Mouse (Mus musculus): ENCODE data around the gene Map3k4. TPM values are rescaled to one million over a fixed set of nuclear protein-coding genes. Genes with fewer than 3 reads are reported as not detected.

Map3k4 gene
- total RNA-seq, 2 experiments from 2014 or later: 19.9 to 20.2 TPM

DNA sequence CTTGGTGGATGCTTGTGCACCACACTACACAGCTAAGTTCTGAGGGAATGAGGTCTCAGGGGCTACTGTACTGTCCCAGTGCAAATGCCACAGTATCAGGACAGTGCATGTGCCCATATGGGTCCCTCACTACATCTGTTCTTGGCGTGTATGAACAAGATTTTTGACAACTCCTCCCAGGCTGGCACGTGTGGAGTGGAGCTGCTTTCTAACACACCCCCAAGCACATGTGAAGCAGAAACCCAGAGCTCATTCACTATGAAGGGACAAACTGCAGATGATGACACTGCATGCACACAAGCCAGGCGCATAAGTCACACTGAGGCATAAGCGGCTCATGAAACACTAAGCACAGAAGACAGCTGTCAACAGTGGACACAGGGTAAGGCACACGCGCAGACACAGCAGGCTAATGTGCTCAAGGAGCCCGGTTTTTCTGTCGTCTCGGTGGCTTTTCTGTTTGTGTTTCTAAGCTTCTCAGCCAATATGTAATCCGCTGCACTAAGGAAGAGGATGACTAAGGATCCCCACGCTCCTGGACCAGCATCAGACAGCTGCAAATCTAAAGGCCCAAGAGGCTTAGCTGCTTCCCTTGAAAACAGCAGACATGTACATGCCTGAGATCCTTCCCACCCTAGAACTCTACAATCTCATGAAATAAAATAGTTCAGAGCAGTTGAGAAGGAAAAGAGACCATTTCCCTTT lies 41.9 kb downstream of the Map3k4 start:
- ATAC-seq (replicated peaks; ENCODE audit: low FRiP score, low TSS enrichment, poor library complexity, severe bottlenecking): no peak

DNA sequence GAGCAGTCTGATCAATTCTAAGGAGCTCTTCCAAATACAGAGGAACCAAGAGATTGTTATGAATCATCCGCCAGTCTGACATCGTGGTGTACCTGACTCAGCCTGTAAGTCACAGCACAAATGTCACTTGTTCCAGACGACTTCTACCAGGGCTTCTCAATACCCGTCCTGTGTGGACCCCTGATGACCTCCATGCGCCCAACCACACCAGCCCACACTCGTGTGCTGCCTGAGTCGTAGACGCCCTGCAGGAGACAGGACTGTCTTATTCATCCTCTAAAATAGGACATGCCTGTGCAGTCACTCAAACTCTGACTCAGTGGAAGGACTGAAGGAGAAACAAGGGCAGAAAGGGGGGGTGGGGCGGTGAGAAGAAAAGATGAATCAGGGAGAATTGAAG lies 42.8 kb downstream of the Map3k4 start:
- ATAC-seq (replicated peaks; ENCODE audit: low FRiP score, low TSS enrichment, poor library complexity, severe bottlenecking): no peak

DNA sequence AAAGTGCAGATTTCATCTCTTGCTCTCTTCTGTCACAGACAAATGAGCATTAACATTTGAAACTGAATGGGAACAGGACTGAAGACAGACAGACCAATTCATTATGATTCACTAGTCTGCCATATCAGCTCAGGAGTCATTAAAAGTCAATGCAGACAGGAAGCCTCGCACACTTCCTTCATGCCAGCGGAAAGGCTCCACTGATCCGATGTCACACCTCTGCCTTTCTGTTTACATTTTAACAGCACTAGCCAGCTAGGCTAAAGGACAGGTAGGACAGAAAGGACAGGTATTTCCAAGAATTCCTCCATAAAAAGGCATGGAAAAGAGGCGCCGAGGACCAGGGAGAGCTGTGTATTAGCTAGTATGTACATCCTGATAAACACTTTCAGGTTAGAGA lies 45.6 kb downstream of the Map3k4 start:
- no peak for ATAC-seq (replicated peaks; ENCODE audit: low FRiP score, low TSS enrichment, poor library complexity, severe bottlenecking)

DNA sequence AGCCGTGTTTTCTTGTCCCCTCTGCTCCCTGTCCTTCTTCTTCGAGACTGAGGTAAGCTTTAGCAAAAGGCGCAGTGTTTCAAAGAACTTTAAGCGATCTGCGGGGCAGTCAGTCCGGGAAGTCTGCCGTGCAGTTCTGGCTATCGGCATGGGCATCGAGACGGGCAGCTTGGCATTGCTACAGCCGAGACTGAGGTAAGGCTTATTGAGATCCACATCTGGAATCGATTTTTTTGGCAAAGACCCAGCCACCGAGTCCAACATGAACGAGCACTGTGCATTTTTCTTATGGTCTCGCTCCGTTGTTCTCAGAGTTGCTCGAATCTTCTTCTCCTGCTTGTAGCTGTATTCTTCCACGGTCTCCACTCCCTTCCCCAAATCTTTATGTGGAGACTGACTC lies 46.8 kb downstream of the Map3k4 start:
- ATAC-seq (replicated peaks; ENCODE audit: low FRiP score, low TSS enrichment, poor library complexity, severe bottlenecking): no peak

DNA sequence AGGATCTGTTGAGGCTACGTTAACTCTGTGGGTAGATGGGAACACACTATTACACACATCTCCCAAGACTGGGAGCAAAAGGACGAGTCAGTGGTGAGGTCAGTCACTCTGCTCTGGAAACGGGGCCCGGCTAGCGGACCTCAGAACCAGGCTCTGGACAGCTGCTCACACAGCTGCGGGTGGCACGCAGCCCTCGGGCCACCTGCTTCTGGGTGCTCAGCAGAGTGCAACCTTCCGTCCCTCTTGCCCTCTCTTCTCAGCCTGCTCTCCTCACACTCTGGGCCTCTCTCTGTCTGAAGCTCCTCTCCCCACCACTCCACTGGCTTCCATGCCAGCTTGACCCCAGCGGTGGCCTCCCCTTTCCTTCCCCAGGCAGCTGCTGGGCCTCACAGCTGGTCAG lies 50.1 kb downstream of the Map3k4 start:
- no peak for ATAC-seq (replicated peaks; ENCODE audit: low FRiP score, low TSS enrichment, poor library complexity, severe bottlenecking)

DNA sequence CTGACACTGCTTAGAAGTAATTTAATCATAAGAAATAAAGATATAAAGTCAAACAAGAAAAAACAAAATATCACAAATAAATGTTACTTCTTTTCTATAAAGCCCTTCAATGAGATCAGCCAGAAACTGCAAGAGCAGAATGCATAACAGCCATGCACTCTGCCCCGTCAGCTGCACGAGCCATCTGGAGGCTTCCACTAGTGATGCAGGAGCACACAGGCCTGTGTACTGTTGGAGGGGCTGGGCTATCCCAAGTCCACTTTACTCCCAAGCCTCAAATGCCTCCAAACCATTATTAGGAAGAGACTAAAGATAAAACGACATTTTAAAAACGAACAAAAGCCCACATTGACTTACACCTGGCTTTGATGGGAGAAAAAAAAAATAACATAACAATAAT lies 50.5 kb downstream of the Map3k4 start:
- ATAC-seq (replicated peaks; ENCODE audit: low FRiP score, low TSS enrichment, poor library complexity, severe bottlenecking): no peak

DNA sequence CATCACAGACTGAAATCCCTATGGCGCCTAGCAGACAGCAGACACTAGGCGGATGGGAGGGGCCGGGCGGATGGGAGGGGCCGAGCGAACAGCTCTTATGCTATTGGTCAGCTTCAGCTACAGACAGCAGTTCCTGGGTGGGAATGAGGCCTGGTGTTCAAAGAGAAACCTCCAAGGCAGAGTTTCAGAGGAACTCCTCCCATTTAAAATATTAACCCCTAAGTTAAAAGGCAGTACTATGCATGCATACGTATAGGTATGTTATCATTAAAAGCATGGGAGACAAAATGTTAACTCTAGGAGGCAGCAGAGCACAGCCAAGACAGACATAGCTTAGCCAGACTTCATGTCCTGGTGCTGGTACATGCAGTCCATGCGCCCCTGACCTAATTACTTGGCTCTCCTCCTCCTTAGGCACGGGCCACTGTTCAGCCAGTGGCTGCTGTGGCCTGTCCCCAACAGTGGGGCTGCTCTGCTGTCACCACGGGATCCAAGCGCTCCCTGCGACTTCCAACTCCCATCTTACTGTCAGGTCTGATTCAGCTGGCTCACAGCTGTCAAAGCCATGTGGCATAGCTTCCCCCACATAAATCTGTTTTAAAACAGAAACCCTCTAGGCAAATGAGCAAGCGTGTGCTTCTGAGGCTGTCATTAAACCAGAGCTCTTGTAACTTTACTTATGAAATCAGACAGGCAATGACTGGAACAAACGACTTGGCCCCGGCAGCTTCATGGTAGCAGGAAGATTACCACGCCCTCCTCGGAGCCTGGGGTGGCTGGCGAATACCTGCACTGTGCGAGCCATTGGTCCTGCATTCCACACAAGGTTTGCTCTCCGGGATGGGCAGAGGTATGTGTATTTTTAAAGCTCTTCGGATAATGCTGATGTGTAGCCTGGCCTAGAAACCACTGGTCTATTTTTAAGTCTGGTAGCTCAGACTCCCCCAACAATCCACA lies 52.3 kb downstream of the Map3k4 start:
- ATAC-seq (replicated peaks; ENCODE audit: low FRiP score, low TSS enrichment, poor library complexity, severe bottlenecking): peak; percentile 64

DNA sequence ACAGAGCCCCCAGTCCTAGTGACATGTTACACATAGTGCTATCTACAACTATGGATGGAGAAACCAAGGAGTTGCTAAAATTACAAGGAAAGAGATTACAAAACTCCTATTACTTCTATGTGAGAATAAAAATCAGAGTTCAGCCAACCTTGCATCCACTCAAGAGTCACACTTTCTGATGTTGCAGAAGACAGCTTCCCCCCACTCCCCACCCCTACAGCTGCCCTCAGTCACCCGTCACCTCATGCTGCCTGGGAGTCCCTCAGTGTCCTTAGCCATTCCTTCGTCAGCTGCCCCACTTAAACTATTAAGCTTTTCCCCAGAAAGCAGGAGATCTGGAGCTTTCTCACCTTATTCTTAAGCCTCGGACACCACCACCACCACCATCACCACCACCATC lies 54.3 kb downstream of the Map3k4 start:
- no peak for ATAC-seq (replicated peaks; ENCODE audit: low FRiP score, low TSS enrichment, poor library complexity, severe bottlenecking)

DNA sequence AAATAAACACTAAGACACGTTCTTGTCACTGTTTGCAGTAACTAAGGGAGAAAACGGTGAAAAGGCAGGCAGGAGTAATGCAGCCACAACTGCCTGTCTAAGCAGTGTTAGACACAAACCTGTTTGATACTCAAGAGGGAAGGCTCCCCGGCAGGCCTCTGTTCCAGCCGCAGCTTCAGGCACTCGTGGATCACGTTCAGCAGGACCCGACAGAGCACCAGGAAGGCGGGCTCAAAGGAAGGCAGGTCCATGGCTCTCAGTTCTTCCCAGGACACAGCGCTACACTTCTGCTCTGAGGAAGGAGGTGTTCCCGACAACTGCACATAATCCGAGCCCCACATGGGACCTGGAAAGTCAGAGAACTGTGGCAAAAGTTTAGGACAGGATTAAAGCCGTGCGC lies 54.8 kb downstream of the Map3k4 start:
- ATAC-seq (replicated peaks; ENCODE audit: low FRiP score, low TSS enrichment, poor library complexity, severe bottlenecking): no peak

DNA sequence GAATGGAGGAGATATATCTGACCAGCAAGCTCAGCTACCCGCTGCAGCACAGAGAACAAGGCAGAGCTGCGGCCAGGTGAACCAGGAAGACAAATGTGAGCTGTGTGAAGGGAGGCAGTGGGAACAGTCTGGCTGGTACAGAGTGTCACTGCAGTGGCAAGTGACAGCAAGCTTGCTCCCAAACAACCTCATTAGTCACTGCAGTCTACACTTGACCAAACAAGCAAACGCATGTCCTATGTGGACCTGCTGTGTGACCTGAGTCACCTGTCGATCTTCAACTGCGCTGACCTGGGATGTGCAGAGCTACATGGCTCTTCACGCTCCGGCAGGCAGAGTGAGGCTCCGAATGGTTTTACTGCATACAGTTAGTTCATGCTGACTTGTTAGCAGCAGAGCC lies 55.7 kb downstream of the Map3k4 start:
- ATAC-seq (replicated peaks; ENCODE audit: low FRiP score, low TSS enrichment, poor library complexity, severe bottlenecking): no peak

DNA sequence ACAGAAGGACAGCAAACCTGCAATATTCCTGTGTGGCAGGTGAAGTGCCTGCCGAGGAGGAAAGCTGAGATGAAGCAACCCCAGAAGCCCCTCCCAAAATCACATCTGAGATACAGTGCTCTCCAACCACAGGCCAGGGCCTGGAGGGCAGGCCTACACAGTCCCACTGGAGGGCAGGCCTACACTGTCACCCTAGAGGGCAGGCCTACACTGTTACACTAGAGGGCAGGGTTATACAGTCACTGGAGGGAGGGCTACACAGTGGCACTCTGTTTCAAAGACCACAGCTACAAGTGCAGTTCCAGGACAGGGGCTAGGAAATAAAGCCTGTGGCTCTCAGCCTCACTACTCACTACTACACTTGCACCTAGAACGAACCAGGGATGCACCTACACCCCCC lies 56.7 kb downstream of the Map3k4 start:
- ATAC-seq (replicated peaks; ENCODE audit: low FRiP score, low TSS enrichment, poor library complexity, severe bottlenecking): 0 out of 2 replicates have a peak, but pooled peaks have one; percentile 45

DNA sequence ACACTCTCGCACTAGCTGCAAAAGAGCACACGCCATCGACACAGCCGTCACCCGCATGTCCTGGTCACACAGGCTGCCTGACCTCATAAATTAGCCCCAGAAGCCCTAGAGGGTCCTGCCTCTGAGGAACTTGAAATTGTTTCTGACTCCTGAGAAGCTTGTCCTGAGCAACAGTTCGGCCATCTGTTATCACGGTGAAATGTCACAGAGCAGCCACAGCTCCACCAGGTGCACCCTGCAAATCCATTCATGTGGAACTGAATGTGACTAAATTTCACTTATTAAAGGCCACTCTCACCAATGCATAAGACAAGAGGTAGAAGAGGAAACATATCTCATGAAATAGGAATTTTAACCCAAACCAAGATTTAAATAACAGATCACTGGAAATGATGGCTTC lies 57.2 kb downstream of the Map3k4 start:
- ATAC-seq (replicated peaks; ENCODE audit: low FRiP score, low TSS enrichment, poor library complexity, severe bottlenecking): no peak

DNA sequence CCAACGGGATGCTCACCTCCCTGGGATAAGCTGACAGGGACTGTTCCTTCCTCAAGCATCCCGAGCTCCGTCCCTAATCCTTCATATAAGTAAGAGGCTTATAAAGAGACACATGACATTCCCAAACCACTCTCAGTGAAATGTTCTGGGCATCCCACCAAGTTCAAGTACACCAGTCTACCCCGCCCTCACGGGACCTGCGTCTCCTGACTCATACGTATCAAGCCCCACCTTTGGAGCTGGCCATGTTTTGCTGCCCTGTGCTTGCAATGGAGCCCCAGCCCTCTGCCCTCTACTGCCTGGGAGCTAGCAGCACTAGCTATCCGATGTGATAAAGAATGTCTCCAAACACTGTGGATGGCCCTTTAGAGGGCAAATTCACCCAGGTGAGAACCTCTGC lies 58.6 kb downstream of the Map3k4 start:
- no peak for ATAC-seq (replicated peaks; ENCODE audit: low FRiP score, low TSS enrichment, poor library complexity, severe bottlenecking)

DNA sequence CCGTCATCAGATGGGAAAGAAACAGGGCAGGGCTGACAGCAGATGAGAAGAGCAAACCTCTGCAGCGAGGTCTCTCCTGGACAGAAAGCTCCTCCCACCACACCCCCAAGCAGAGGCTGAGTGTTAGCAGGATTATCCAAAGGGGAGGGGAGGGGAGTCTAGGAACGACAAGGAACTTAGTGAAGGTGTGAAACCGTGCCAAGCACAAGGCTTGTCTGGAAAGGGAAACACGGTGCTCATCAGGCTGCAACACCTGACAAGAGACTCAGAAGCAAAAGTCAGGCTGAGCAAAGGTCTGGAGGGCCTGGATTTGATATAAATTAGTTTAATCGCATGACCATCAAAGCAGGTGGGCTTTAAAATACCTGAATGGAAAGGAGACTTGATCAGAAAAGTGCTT lies 60.1 kb downstream of the Map3k4 start:
- no peak for ATAC-seq (replicated peaks; ENCODE audit: low FRiP score, low TSS enrichment, poor library complexity, severe bottlenecking)

DNA sequence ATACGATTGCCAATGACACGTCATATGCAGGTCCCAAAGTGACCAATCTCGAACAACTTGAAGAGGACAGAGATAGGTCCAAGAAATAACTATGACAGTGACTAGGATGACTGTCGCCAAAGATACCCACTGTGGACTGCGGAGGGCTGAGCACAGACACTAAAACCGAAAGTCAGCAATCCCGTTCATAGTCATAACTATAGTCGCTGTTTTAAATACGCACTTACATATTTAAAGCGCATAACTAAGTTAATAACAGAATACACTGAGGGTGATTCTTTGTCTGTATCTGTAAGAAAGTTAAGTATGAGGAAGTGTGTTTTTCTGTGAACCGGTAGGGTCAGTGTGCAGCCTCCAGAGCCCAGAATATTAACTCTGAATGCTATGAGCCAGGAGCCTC lies 62.5 kb downstream of the Map3k4 start:
- ATAC-seq (replicated peaks; ENCODE audit: low FRiP score, low TSS enrichment, poor library complexity, severe bottlenecking): no peak

DNA sequence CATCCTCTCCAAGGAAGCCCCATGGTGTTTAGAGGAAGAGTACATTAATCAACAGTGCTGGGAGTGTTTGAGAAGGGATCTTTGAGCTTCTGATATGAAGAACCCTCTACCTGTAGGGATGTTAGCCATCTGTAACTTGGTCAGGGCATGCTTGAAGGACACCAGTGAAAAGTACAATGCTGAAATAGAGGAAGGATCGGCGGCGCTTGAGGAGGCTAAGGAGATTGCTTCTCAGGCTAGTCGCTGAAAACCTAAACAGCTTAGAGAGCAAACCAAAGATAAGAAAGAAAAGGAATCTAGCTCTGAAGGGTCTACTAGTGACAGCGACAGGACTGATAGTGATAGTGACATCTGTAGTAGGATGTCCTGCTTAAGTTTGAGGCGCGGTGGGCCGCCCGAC lies 68.0 kb downstream of the Map3k4 start:
- no peak for ATAC-seq (replicated peaks; ENCODE audit: low FRiP score, low TSS enrichment, poor library complexity, severe bottlenecking)

DNA sequence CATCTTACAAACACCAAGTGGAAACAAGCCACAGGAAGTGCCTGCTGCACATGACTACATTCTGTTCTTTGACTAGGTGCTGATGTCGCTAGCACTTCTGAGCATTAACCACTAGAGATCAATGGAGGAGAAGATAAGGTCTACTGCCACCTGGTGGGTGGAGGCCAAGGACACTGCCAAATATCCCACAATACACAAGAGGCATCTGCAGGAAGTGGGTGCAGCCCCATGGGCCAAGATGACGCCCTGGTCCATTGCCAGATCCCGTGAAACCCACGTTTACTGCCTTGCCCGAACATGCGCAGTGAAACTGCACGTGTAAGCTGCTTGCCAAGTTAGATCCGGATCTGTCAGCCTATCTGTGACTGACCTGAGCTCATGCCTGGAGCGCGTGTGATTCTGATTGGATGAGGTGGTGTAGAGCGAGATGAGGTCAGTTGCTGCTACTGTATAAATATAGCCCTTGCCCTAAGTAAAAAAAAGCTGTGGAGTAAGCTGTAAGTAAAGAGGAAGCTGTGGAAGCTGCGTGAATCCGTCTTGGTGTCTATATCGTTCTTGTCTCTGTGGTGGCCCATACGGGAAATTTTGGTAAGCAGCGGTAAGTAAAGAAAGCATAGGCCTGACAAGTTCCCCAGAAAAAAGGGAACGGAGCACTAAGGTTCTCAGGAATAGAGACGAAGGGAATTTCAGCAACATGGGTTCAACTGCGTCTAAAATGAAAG lies 68.7 kb downstream of the Map3k4 start:
- peak; percentile 34; the same call in 1 of the 2 replicates for ATAC-seq (replicated peaks; ENCODE audit: low FRiP score, low TSS enrichment, poor library complexity, severe bottlenecking)

DNA sequence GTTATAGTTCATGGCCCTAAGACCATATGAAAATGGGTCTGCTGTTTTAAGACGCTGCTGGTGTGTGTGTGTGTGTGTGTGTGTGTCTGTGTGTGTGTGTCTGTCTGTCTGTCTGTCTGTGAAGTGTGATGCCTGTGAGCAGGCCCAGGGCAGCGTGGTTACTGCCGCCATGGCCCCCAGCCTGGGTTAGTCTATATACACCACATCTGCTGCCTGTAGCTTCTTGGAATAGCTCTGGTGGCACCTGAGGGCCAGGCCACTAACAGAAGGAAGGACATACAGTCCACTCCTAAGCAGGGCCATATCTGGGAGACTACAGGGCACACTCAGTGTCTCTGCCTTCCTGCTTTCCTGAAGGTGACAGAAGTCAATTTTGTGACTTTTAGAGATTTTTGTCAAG lies 77.9 kb downstream of the Map3k4 start:
- no peak for ATAC-seq (replicated peaks; ENCODE audit: low FRiP score, low TSS enrichment, poor library complexity, severe bottlenecking)

DNA sequence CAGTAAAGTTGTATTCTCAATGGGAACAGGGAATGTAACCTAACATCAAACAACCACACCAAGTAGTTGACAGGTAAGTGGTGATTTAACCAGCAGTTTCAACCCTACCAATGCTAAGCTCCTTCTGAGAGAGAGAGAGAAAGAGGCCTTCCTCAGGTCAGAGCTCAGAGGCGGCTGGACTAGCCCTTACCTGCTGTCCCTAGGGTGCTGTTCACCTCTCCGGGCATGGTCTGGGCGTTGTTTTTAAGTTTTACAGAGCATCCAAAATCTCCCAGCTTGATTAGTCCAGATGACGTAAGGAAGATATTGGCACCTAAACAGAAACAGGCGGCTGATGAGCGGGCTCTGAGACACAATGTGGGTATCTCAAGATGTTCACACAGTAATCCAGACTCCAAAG lies 85.9 kb downstream of the Map3k4 start:
- no peak for ATAC-seq (replicated peaks; ENCODE audit: low FRiP score, low TSS enrichment, poor library complexity, severe bottlenecking)

DNA sequence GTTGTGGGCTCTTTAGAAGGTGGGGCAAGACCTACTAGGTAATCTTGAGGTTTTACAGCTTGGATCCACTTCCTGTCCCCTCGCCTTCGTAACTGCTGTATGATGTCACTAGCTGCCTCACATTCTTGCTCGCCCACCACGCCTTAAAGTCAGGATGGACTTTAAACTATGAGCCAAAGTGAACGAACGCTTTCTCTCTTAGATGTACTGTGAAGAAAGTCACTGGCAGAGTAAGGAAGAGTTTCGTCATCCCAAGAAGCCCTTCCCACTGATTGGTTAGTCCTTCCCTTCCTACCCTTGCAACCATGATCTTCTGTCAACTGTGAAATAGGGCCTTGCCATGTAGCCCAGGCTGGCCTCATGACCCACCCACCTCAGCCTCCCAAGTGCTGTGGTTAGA lies 87.5 kb downstream of the Map3k4 start:
- no peak for ATAC-seq (replicated peaks; ENCODE audit: low FRiP score, low TSS enrichment, poor library complexity, severe bottlenecking)

Measured in megakaryocyte-erythroid progenitor cell, adult 5-6 weeks (primary cell).